Mouse (Mus musculus): ENCODE measurements at regions not wholly inside any gene's neighbourhood (a gene's known extent, or its start where the extent isn't known, plus 50 kb on each side); places are given as distances from the start of the nearest gene placed in this dataset.
A peak's percentile ranks its signal among the peaks of the same experiment; 100 is the strongest.

- no peak overlapping the region for H3K4me2 ChIP-seq (ENCODE audit: low read length)
- no peaks in the 10 kb centered on the region for H3K27me3 ChIP-seq (replicated peaks; ENCODE audit: control insufficient read depth, insufficient read depth, low read length)
- no peak overlapping the region for H3K27ac ChIP-seq (ENCODE audit: low read depth, low read length)
- no peak overlapping the region for H3K4me3 ChIP-seq (ENCODE audit: low read depth, low read length)
- H3K9me3 ChIP-seq (replicated peaks; ENCODE audit: control insufficient read depth, low read length), result no peaks in the 10 kb centered on the region
- DNase-seq (ENCODE audit: low spot score) (peak; percentile 55), ATAC-seq (no peak)
- 24% methylated on average over 4 of the region's 4 CpGs for WGBS
- H3K36me3 ChIP-seq (ENCODE audit: control insufficient read depth, insufficient read depth, low read length), result no peaks in the 10 kb centered on the region
- no peaks in the 10 kb centered on the region for H3K4me1 ChIP-seq (ENCODE audit: control insufficient read depth, insufficient read depth, low read length)
- H3K9ac ChIP-seq (ENCODE audit: low read length), result no peak overlapping the region
Measured at GRCm38 (mm10) chr19:51977236-51977961, 286.7 kb upstream of the Ins1 start.

- Histone ChIP-seq H3K9me3 (replicated peaks; ENCODE audit: control insufficient read depth, low read length) (no peaks in the 10 kb centered on the region), H3K4me1 (ENCODE audit: control insufficient read depth, insufficient read depth, low read length) (no peaks in the 10 kb centered on the region), H3K9ac (ENCODE audit: low read length) (no peak overlapping the region), H3K36me3 (ENCODE audit: control insufficient read depth, insufficient read depth, low read length) (no peaks in the 10 kb centered on the region), H3K4me2 (ENCODE audit: low read length) (no peak overlapping the region), H3K27ac (ENCODE audit: low read depth, low read length) (no peak overlapping the region), H3K27me3 (replicated peaks; ENCODE audit: control insufficient read depth, insufficient read depth, low read length) (no peaks in the 10 kb centered on the region), H3K4me3 (ENCODE audit: low read depth, low read length) (no peak overlapping the region)
- DNase-seq (ENCODE audit: low spot score) (no peak), ATAC-seq (no peak)
Measured at GRCm38 (mm10) chr19:51997161-51997560, 266.9 kb upstream of the Ins1 start.

All from forebrain, embryonic 14.5 days (tissue).